Mouse (Mus musculus): Measurements from ENCODE around the gene Dennd6b. TPM values are rescaled to one million over a fixed set of nuclear protein-coding genes. Genes with fewer than 3 reads are reported as not detected.

Dennd6b gene
- polyA plus RNA-seq, 1 experiment from 2014 or later, result 22.8 TPM

GRCm38 (mm10) chr15:89148496-89149270, 47.6 kb downstream of the Dennd6b start:
- H3K4me3 ChIP-seq, result peak overlapping the region; percentile 70
- H3K36me3 ChIP-seq, result peaks cover 1% of the 10 kb centered on the region
- no peak overlapping the region for H3K27ac ChIP-seq
- H3K27me3 ChIP-seq, result peaks cover 39% of the 10 kb centered on the region
- peak overlapping the region; percentile 97 for H3K4me2 ChIP-seq (replicated peaks)
- no peaks in the 10 kb centered on the region for H3K9me3 ChIP-seq
- 7% methylated on average over 25 of the region's 25 CpGs for WGBS
- ATAC-seq (ENCODE audit: low FRiP score, low read depth), result no peak
- peak overlapping the region; percentile 73 for H3K9ac ChIP-seq
- H3K4me1 ChIP-seq, result peaks cover 34% of the 10 kb centered on the region

GRCm38 (mm10) chr15:89147895-89148294, 48.4 kb downstream of the Dennd6b start:
- WGBS, result 64% methylated on average over 4 of the region's 4 CpGs
- Histone ChIP-seq H3K9ac (no peak overlapping the region), H3K4me3 (peak overlapping the region; percentile 70; the same call in 1 of the 2 replicates), H3K4me2 (replicated peaks) (peak overlapping the region; percentile 97), H3K27ac (no peak overlapping the region), H3K27me3 (peaks cover 44% of the 10 kb centered on the region), H3K9me3 (no peaks in the 10 kb centered on the region), H3K4me1 (peaks cover 34% of the 10 kb centered on the region), H3K36me3 (no peaks in the 10 kb centered on the region)
- ATAC-seq (ENCODE audit: low FRiP score, low read depth), result no peak

GRCm38 (mm10) chr15:89147456-89147855, 48.8 kb downstream of the Dennd6b start:
- no peak overlapping the region for H3K27ac ChIP-seq
- peak overlapping the region; percentile 40 for H3K4me3 ChIP-seq
- H3K9ac ChIP-seq, result no peak overlapping the region
- WGBS, result 18% methylated on average over 10 of the region's 10 CpGs
- peaks cover 34% of the 10 kb centered on the region for H3K4me1 ChIP-seq
- H3K27me3 ChIP-seq, result peaks cover 48% of the 10 kb centered on the region
- H3K9me3 ChIP-seq, result no peaks in the 10 kb centered on the region
- H3K4me2 ChIP-seq (replicated peaks), result peak overlapping the region; percentile 70
- H3K36me3 ChIP-seq, result no peaks in the 10 kb centered on the region
- ATAC-seq (ENCODE audit: low FRiP score, low read depth), result no peak

GRCm38 (mm10) chr15:89147024-89147423, 49.3 kb downstream of the Dennd6b start:
- H3K9me3 ChIP-seq, result no peaks in the 10 kb centered on the region
- 2% methylated on average over 16 of the region's 16 CpGs for WGBS
- no peak for ATAC-seq (ENCODE audit: low FRiP score, low read depth)
- no peaks in the 10 kb centered on the region for H3K36me3 ChIP-seq
- H3K27ac ChIP-seq, result no peak overlapping the region
- H3K4me2 ChIP-seq (replicated peaks), result peak overlapping the region; percentile 70
- peaks cover 34% of the 10 kb centered on the region for H3K4me1 ChIP-seq
- H3K27me3 ChIP-seq, result peaks cover 51% of the 10 kb centered on the region
- 0 out of 2 replicates have a peak overlapping the region, but pooled peaks have one; percentile 50 for H3K9ac ChIP-seq
- H3K4me3 ChIP-seq, result peak overlapping the region; percentile 40

GRCm38 (mm10) chr15:89146537-89146936, 49.8 kb downstream of the Dennd6b start:
- no peaks in the 10 kb centered on the region for H3K9me3 ChIP-seq
- no peak overlapping the region for H3K27ac ChIP-seq
- peaks cover 34% of the 10 kb centered on the region for H3K4me1 ChIP-seq
- peak overlapping the region; percentile 40 for H3K4me3 ChIP-seq
- peaks cover 56% of the 10 kb centered on the region for H3K27me3 ChIP-seq
- WGBS, result 1% methylated on average over 27 of the region's 27 CpGs
- H3K4me2 ChIP-seq (replicated peaks), result peak overlapping the region; percentile 70
- no peak; the same call in 1 of the 2 replicates for ATAC-seq (ENCODE audit: low FRiP score, low read depth)
- H3K36me3 ChIP-seq, result no peaks in the 10 kb centered on the region
- H3K9ac ChIP-seq, result 0 out of 2 replicates have a peak overlapping the region, but pooled peaks have one; percentile 50

- H3K27ac ChIP-seq, result no peak overlapping the region
- no peaks in the 10 kb centered on the region for H3K36me3 ChIP-seq
- H3K4me2 ChIP-seq (replicated peaks), result peak overlapping the region; percentile 70
- H3K4me1 ChIP-seq, result peaks cover 39% of the 10 kb centered on the region
- peak overlapping the region; percentile 40; the same call in 1 of the 2 replicates for H3K4me3 ChIP-seq
- no peak for ATAC-seq (ENCODE audit: low FRiP score, low read depth)
- H3K9ac ChIP-seq, result no peak overlapping the region
- 72% methylated on average over 24 of the region's 24 CpGs for WGBS
- H3K9me3 ChIP-seq, result no peaks in the 10 kb centered on the region
- peaks cover 63% of the 10 kb centered on the region for H3K27me3 ChIP-seq
Measured at GRCm38 (mm10) chr15:89145813-89146350, 50.4 kb downstream of the Dennd6b start.

GRCm38 (mm10) chr15:89144965-89145364, 51.3 kb downstream of the Dennd6b start:
- H3K4me1 ChIP-seq, result peaks cover 44% of the 10 kb centered on the region
- H3K4me2 ChIP-seq (replicated peaks), result no peak overlapping the region
- WGBS, result 85% methylated on average over 11 of the region's 11 CpGs
- no peak overlapping the region for H3K27ac ChIP-seq
- H3K27me3 ChIP-seq, result peaks cover 72% of the 10 kb centered on the region
- no peaks in the 10 kb centered on the region for H3K9me3 ChIP-seq
- H3K9ac ChIP-seq, result no peak overlapping the region
- H3K4me3 ChIP-seq, result no peak overlapping the region
- H3K36me3 ChIP-seq, result no peaks in the 10 kb centered on the region
- ATAC-seq (ENCODE audit: low FRiP score, low read depth), result no peak

- H3K4me2 ChIP-seq (replicated peaks), result no peak overlapping the region
- no peak overlapping the region for H3K9ac ChIP-seq
- no peaks in the 10 kb centered on the region for H3K36me3 ChIP-seq
- H3K9me3 ChIP-seq, result no peaks in the 10 kb centered on the region
- no peak overlapping the region for H3K27ac ChIP-seq
- H3K4me1 ChIP-seq, result peaks cover 38% of the 10 kb centered on the region
- no peak for ATAC-seq (ENCODE audit: low FRiP score, low read depth)
- peaks cover 74% of the 10 kb centered on the region for H3K27me3 ChIP-seq
- WGBS, result 75% methylated on average over 2 of the region's 2 CpGs
- H3K4me3 ChIP-seq, result no peak overlapping the region
Measured at GRCm38 (mm10) chr15:89143134-89143533, 53.2 kb downstream of the Dennd6b start.

GRCm38 (mm10) chr15:89141905-89142304, 54.4 kb downstream of the Dennd6b start:
- Histone ChIP-seq H3K9me3 (no peaks in the 10 kb centered on the region), H3K9ac (no peak overlapping the region), H3K4me1 (peaks cover 30% of the 10 kb centered on the region), H3K36me3 (no peaks in the 10 kb centered on the region), H3K27me3 (peaks cover 63% of the 10 kb centered on the region), H3K4me3 (no peak overlapping the region), H3K27ac (no peak overlapping the region), H3K4me2 (replicated peaks) (no peak overlapping the region)
- no peak for ATAC-seq (ENCODE audit: low FRiP score, low read depth)
- WGBS, result 58% methylated on average over 4 of the region's 4 CpGs

GRCm38 (mm10) chr15:89141443-89141842, 54.9 kb downstream of the Dennd6b start:
- H3K36me3 ChIP-seq, result no peaks in the 10 kb centered on the region
- 14% methylated on average over 5 of the region's 5 CpGs for WGBS
- H3K4me2 ChIP-seq (replicated peaks), result no peak overlapping the region
- H3K4me1 ChIP-seq, result peaks cover 25% of the 10 kb centered on the region
- peaks cover 59% of the 10 kb centered on the region for H3K27me3 ChIP-seq
- H3K9me3 ChIP-seq, result no peaks in the 10 kb centered on the region
- ATAC-seq (ENCODE audit: low FRiP score, low read depth), result no peak; the same call in 1 of the 2 replicates
- no peak overlapping the region for H3K4me3 ChIP-seq
- no peak overlapping the region for H3K9ac ChIP-seq
- no peak overlapping the region for H3K27ac ChIP-seq

- Histone ChIP-seq H3K4me1 (peaks cover 20% of the 10 kb centered on the region), H3K36me3 (no peaks in the 10 kb centered on the region), H3K9me3 (no peaks in the 10 kb centered on the region), H3K27me3 (peaks cover 53% of the 10 kb centered on the region), H3K9ac (peak within 1 kb of the TSS; percentile 69), H3K4me2 (replicated peaks) (peak within 1 kb of the TSS; percentile 96), H3K4me3 (peak within 1 kb of the TSS; percentile 54), H3K27ac (no peak within 1 kb of the TSS)
- ATAC-seq (ENCODE audit: low FRiP score, low read depth), result peak; percentile 48
- WGBS, result 0% methylated on average over 21 of the region's 21 CpGs
Measured at GRCm38 (mm10) chr15:89140659-89141252, 55.5 kb downstream of the Dennd6b start, which contains the start of gene Mapk12. Mapk12 (minus strand) TSS chr15:89140703.

GRCm38 (mm10) chr15:89140048-89140658, 56.1 kb downstream of the Dennd6b start:
- Histone ChIP-seq H3K9me3 (no peaks in the 10 kb centered on the region), H3K4me2 (replicated peaks) (peak overlapping the region; percentile 96), H3K27me3 (peaks cover 48% of the 10 kb centered on the region), H3K4me1 (peaks cover 20% of the 10 kb centered on the region), H3K4me3 (peak overlapping the region; percentile 54), H3K27ac (no peak overlapping the region), H3K36me3 (no peaks in the 10 kb centered on the region), H3K9ac (peak overlapping the region; percentile 69)
- under 1% methylated on average over 53 of the region's 53 CpGs for WGBS
- ATAC-seq (ENCODE audit: low FRiP score, low read depth), result peak; percentile 21; the same call in 1 of the 2 replicates
